Comparison of ENCODE assay signal across 9 mouse cellular contexts in genomic region chrX:12151996-12152904, GRCm38 (mm10). TPM values are rescaled to one million over a fixed set of nuclear protein-coding genes. Genes with fewer than 3 reads are reported as not detected.
A peak's percentile ranks its signal among the peaks of the same experiment; 100 is the strongest.
DNase-seq lines count a peak whose midpoint lies in the region; ATAC-seq and TF ChIP-seq lines count a peak whose summit lies in the region.
"Had no signal": no experiment of that assay in that cellular context is flagged by ENCODE, and none has a peak within 500 bp of the region (broad histone marks: within the 10 kb centered on the region; RNA-seq: fewer than 3 reads in every experiment).

No protein-coding gene starts in this region.

- H3K27me3 ChIP-seq in testis, adult 2 months (ENCODE audit: control insufficient read depth, insufficient read depth, low read length), result no peaks in the 10 kb centered on the region
- H3K27me3 ChIP-seq in liver, embryonic 12.5 days (replicated peaks), result peaks cover 88% of the 10 kb centered on the region
- H3K27me3 ChIP-seq in stomach, embryonic 16.5 days (ENCODE audit: control insufficient read depth, insufficient read depth, low read length), result peaks cover 32% of the 10 kb centered on the region

- TF ChIP-seq CTCF in testis, adult 2 months (IDR thresholded peaks at IDR 0.05; ENCODE audit: control insufficient read depth, insufficient read depth, insufficient replicate concordance, low read depth, low read length), result no peak

- peak overlapping the region; percentile 29 for H3K4me3 ChIP-seq in testis, adult 2 months (ENCODE audit: control insufficient read depth, low read depth, low read length)
- peak overlapping the region; percentile 48 for H3K4me3 ChIP-seq in liver, embryonic 12.5 days
- peak overlapping the region; percentile 31 for H3K4me3 ChIP-seq in stomach, embryonic 16.5 days (replicated peaks; ENCODE audit: low read length)

- peaks cover 16% of the 10 kb centered on the region for H3K4me1 ChIP-seq in testis, adult 2 months (ENCODE audit: control insufficient read depth, insufficient read depth, low read length)
- H3K4me1 ChIP-seq in liver, embryonic 12.5 days, result peaks cover 30% of the 10 kb centered on the region
- H3K4me1 ChIP-seq in stomach, embryonic 16.5 days (ENCODE audit: control insufficient read depth, insufficient read depth, low read length), result peaks cover 11% of the 10 kb centered on the region

- H3K4me2 ChIP-seq in liver, embryonic 12.5 days, result peak overlapping the region; percentile 75
- H3K4me2 ChIP-seq in stomach, embryonic 16.5 days (ENCODE audit: low read depth, low read length), result peak overlapping the region; percentile 53

- H3K9me3 ChIP-seq in liver, embryonic 12.5 days (replicated peaks), result no peaks in the 10 kb centered on the region
- H3K9me3 ChIP-seq in stomach, embryonic 16.5 days (replicated peaks; ENCODE audit: control insufficient read depth, low read length), result no peaks in the 10 kb centered on the region

- H3K27ac ChIP-seq in testis, adult 2 months (ENCODE audit: control insufficient read depth, insufficient read depth, low read depth, low read length), result no peak overlapping the region
- no peak overlapping the region for H3K27ac ChIP-seq in liver, embryonic 12.5 days
- no peak overlapping the region for H3K27ac ChIP-seq in stomach, embryonic 16.5 days (ENCODE audit: low read length)

- peak; percentile 24 for DNase-seq in embryo, embryonic 9.5 days (ENCODE audit: extremely low spot score)
- DNase-seq in embryo, embryonic 10 days (ENCODE audit: low spot score), result no peak
- DNase-seq in testis, postnatal 10 days (ENCODE audit: low spot score), result no peak
- no peak for DNase-seq in right cerebral cortex, adult 2 months (ENCODE audit: low spot score in 2 of 2)
- DNase-seq in urinary bladder, postnatal 25 days (ENCODE audit: low spot score), result no peak
- DNase-seq: adrenal gland, postnatal 25 days had no signal

- H3K9ac ChIP-seq in liver, embryonic 12.5 days, result peak overlapping the region; percentile 27; the same call in 1 of the 2 replicates
- peak overlapping the region; percentile 43; the same call in 1 of the 2 replicates for H3K9ac ChIP-seq in stomach, embryonic 16.5 days (ENCODE audit: low read length)

- peak; percentile 42 for ATAC-seq in liver, embryonic 12.5 days
- ATAC-seq in stomach, embryonic 16.5 days (ENCODE audit: insufficient read depth, low FRiP score), result no peak

- 13% methylated on average over 42 of the region's 42 CpGs for WGBS in liver, embryonic 12.5 days (ENCODE audit: insufficient replicate concordance)
- WGBS in stomach, embryonic 16.5 days, result 30% methylated on average over 39 of the region's 42 CpGs

- TF ChIP-seq POLR2A in testis, adult 2 months (IDR thresholded peaks at IDR 0.05; ENCODE audit: control insufficient read depth, low read depth, low read length), result no peak

- no peaks in the 10 kb centered on the region for H3K36me3 ChIP-seq in testis, adult 2 months (ENCODE audit: control insufficient read depth, insufficient read depth, low read length)
- no peaks in the 10 kb centered on the region for H3K36me3 ChIP-seq in liver, embryonic 12.5 days
- H3K36me3 ChIP-seq in stomach, embryonic 16.5 days (ENCODE audit: control insufficient read depth, insufficient read depth, low read length), result no peaks in the 10 kb centered on the region

RNA-seq across cellular contexts. Expression of gene Bcor, which starts 7.9 kb away (rescaled TPM):
- 0.65 and 0.72 TPM in 2 replicates for polyA plus RNA-seq in testis, adult 2 months (2012; rRNA removed)
- 7.9 and 8.4 TPM in 2 replicates for polyA plus RNA-seq in liver, embryonic 12.5 days (2016; fragmentation: Nextera tagmentation; extraction: Ambion mirVana)
- 11.1 and 13.9 TPM in 2 replicates for polyA plus RNA-seq in stomach, embryonic 16.5 days (2015; fragmentation: Nextera tagmentation; extraction: Ambion mirVana)
